Mouse (Mus musculus): Measurements from ENCODE around the gene Rps29. TPM values are rescaled to one million over a fixed set of nuclear protein-coding genes. Genes with fewer than 3 reads are reported as not detected.

The Rps29 gene
- polyA plus RNA-seq, 1 experiment = 6,498 TPM

DNA sequence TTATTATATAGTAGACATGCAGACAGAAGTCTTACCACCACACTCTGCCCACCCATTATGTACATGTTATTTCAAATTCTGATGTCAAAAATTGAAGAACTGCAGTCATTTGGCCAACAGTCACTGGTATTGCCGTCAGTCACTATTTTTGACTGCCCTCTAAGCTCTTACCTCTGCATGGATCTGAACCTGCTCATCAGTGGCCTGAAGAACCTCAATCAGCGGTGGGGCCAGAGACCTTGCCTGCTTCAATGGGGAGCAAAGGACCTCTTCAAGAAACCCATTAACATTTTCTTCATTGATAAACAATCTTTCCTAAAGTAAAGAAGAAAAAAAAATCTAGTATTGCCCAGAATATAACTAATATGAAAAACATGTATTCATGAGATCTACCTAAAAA, 33.7 kb upstream of the Rps29 start:
- H3K79me2 ChIP-seq (ENCODE audit: control insufficient read depth, insufficient read depth) = peaks cover 35% of the 10 kb centered on the region
- no peak overlapping the region for H3K4me3 ChIP-seq
- H3K27me3 ChIP-seq (ENCODE audit: control insufficient read depth, insufficient read depth, insufficient read length) = no peaks in the 10 kb centered on the region
- H3ac ChIP-seq (ENCODE audit: control insufficient read depth, insufficient read length) = no peak overlapping the region
- TF ChIP-seq MYOG (IDR thresholded peaks at IDR 0.05; ENCODE audit: control insufficient read depth in 1 of 3, insufficient read depth in 1 of 3, insufficient read length in 2 of 3, low read depth in 2 of 3) (no peak), TCF12 (IDR thresholded peaks at IDR 0.05; ENCODE audit: insufficient read depth, poor library complexity, severe bottlenecking) (no peak), CEBPB (IDR thresholded peaks at IDR 0.05; ENCODE audit: insufficient read depth, poor library complexity, severe bottlenecking) (no peak)
- H3K36me3 ChIP-seq (ENCODE audit: control insufficient read depth, insufficient read depth) = peaks cover 6% of the 10 kb centered on the region
- no peak overlapping the region for H3K4me2 ChIP-seq (ENCODE audit: low read depth)

DNA sequence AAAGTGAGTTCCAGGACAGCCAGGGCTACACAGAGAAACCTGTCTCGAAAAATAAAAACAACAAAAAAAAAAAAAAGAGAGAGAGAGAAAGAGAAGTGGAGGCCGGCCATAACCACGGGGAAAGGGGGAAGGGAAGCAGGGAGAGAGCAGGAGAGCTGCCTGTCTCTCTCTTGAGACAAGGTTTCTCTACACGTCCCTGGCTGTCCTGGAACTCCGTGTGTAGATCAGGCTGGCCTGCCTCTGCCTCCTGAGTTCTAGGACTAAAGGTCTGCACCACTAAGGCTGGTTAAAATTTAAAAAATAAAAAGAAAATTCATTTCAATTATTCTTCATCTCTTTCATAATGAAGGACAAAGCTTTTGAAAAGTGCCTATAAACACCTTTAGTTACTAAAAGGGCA, 32.4 kb upstream of the Rps29 start:
- Histone ChIP-seq H3K4me3 (no peak overlapping the region), H3K36me3 (ENCODE audit: control insufficient read depth, insufficient read depth) (peaks cover 6% of the 10 kb centered on the region), H3ac (ENCODE audit: control insufficient read depth, insufficient read length) (no peak overlapping the region), H3K4me2 (ENCODE audit: low read depth) (no peak overlapping the region), H3K79me2 (ENCODE audit: control insufficient read depth, insufficient read depth) (peaks cover 44% of the 10 kb centered on the region), H3K27me3 (ENCODE audit: control insufficient read depth, insufficient read depth, insufficient read length) (no peaks in the 10 kb centered on the region)
- TF ChIP-seq CEBPB (IDR thresholded peaks at IDR 0.05; ENCODE audit: insufficient read depth, poor library complexity, severe bottlenecking) = no peak
- no peak for TF ChIP-seq POLR2A (IDR thresholded peaks at IDR 0.05; ENCODE audit: insufficient read length, low read depth)
- TF ChIP-seq E2F4 (IDR thresholded peaks at IDR 0.05; ENCODE audit: insufficient read depth) = no peak
- TF ChIP-seq MYOG (IDR thresholded peaks at IDR 0.05; ENCODE audit: control insufficient read depth in 1 of 3, insufficient read depth in 1 of 3, insufficient read length in 2 of 3, low read depth in 2 of 3) = no peak
- no peak for TF ChIP-seq REST (IDR thresholded peaks at IDR 0.05; ENCODE audit: insufficient read depth, insufficient read length)
- TF ChIP-seq SRF (IDR thresholded peaks at IDR 0.05; ENCODE audit: control insufficient read depth, insufficient read length, low read depth) = no peak
- TF ChIP-seq MYOD1 (IDR thresholded peaks at IDR 0.05; ENCODE audit: control insufficient read depth in 1 of 3, insufficient read length in 2 of 3, low read depth in 2 of 3) = no peak
- no peak for TF ChIP-seq POLR2AphosphoS2 (IDR thresholded peaks at IDR 0.05; ENCODE audit: insufficient read length, low read depth)
- TF ChIP-seq MAX (IDR thresholded peaks at IDR 0.05; ENCODE audit: low read depth) = no peak
- no peak for TF ChIP-seq USF1 (IDR thresholded peaks at IDR 0.05; ENCODE audit: low read depth)
- TF ChIP-seq TCF12 (IDR thresholded peaks at IDR 0.05; ENCODE audit: insufficient read depth, poor library complexity, severe bottlenecking) = no peak
- no peak for TF ChIP-seq TCF3 (IDR thresholded peaks at IDR 0.05; ENCODE audit: insufficient read length, low read depth)

- Histone ChIP-seq H3ac (ENCODE audit: control insufficient read depth, insufficient read length) (no peak overlapping the region), H3K36me3 (ENCODE audit: control insufficient read depth, insufficient read depth) (peaks cover 6% of the 10 kb centered on the region)
- TF ChIP-seq CEBPB (IDR thresholded peaks at IDR 0.05; ENCODE audit: insufficient read depth, poor library complexity, severe bottlenecking) (no peak), MYOD1 (IDR thresholded peaks at IDR 0.05; ENCODE audit: control insufficient read depth in 1 of 3, insufficient read length in 2 of 3, low read depth in 2 of 3) (no peak)
Measured at GRCm38 (mm10) chr12:69190522-69190921, 31.5 kb upstream of the Rps29 start.

GRCm38 (mm10) chr12:69190074-69190473, 31.1 kb upstream of the Rps29 start:
- no peak overlapping the region for H3K4me2 ChIP-seq (ENCODE audit: low read depth)
- H3K4me3 ChIP-seq = no peak overlapping the region
- H3ac ChIP-seq (ENCODE audit: control insufficient read depth, insufficient read length) = no peak overlapping the region
- H3K36me3 ChIP-seq (ENCODE audit: control insufficient read depth, insufficient read depth) = peaks cover 6% of the 10 kb centered on the region
- TF ChIP-seq POLR2AphosphoS2 (IDR thresholded peaks at IDR 0.05; ENCODE audit: insufficient read length, low read depth) (no peak), USF1 (IDR thresholded peaks at IDR 0.05; ENCODE audit: low read depth) (no peak), MYOD1 (IDR thresholded peaks at IDR 0.05; ENCODE audit: control insufficient read depth in 1 of 3, insufficient read length in 2 of 3, low read depth in 2 of 3) (no peak), REST (IDR thresholded peaks at IDR 0.05; ENCODE audit: insufficient read depth, insufficient read length) (no peak), CEBPB (IDR thresholded peaks at IDR 0.05; ENCODE audit: insufficient read depth, poor library complexity, severe bottlenecking) (no peak), MYOG (IDR thresholded peaks at IDR 0.05; ENCODE audit: control insufficient read depth in 1 of 3, insufficient read depth in 1 of 3, insufficient read length in 2 of 3, low read depth in 2 of 3) (no peak), SRF (IDR thresholded peaks at IDR 0.05; ENCODE audit: control insufficient read depth, insufficient read length, low read depth) (no peak), POLR2A (IDR thresholded peaks at IDR 0.05; ENCODE audit: insufficient read length, low read depth) (no peak), TCF12 (IDR thresholded peaks at IDR 0.05; ENCODE audit: insufficient read depth, poor library complexity, severe bottlenecking) (no peak), E2F4 (IDR thresholded peaks at IDR 0.05; ENCODE audit: insufficient read depth) (no peak), MAX (IDR thresholded peaks at IDR 0.05; ENCODE audit: low read depth) (no peak), TCF3 (IDR thresholded peaks at IDR 0.05; ENCODE audit: insufficient read length, low read depth) (no peak)
- peaks cover 44% of the 10 kb centered on the region for H3K79me2 ChIP-seq (ENCODE audit: control insufficient read depth, insufficient read depth)
- no peaks in the 10 kb centered on the region for H3K27me3 ChIP-seq (ENCODE audit: control insufficient read depth, insufficient read depth, insufficient read length)

More at GRCm38 (mm10) chr12:69190522-69190921, 31.5 kb upstream of the Rps29 start:
- Histone ChIP-seq H3K79me2 (ENCODE audit: control insufficient read depth, insufficient read depth) (peaks cover 44% of the 10 kb centered on the region), H3K27me3 (ENCODE audit: control insufficient read depth, insufficient read depth, insufficient read length) (no peaks in the 10 kb centered on the region), H3K4me2 (ENCODE audit: low read depth) (no peak overlapping the region), H3K4me3 (no peak overlapping the region)

DNA sequence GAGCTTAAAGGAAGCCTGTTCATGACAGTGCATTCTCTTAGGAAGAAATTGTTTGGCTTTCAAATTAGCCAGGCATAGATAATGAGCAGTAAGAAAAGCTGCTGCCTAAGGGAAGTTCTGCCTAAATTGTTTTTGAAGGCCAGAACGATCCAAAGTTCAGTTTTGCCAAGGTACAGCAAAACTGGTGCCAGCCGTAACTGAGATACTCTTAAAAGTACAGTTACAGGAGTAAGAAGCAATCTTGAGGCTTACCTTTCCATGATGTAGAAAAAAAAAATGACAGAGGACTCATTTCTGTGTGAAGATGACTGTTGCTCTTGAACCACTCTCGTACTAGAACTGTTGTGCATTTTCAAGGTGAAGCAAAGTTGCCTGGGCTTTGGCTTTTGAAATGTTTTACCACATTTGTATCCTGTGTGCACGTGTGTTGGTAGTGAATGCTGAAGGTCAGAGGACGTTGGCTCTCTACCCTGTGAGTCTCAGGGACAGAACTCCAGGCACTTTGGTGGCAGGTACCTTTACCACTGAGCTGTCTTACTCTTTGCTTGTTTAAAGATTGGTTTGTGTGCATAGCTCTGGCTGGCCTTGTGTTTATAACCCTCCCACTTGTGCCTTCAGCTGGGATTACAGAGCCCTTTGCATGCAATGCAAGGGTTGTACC, 28.0 kb upstream of the Rps29 start:
- peaks cover 51% of the 10 kb centered on the region for H3K79me2 ChIP-seq (ENCODE audit: control insufficient read depth, insufficient read depth)
- peak overlapping the region; percentile 21 for H3K4me2 ChIP-seq (ENCODE audit: low read depth)

More for the DNA sequence above, 28.0 kb upstream of the Rps29 start:
- TF ChIP-seq TCF3 (IDR thresholded peaks at IDR 0.05; ENCODE audit: insufficient read length, low read depth) (no peak), MYOD1 (IDR thresholded peaks at IDR 0.05; ENCODE audit: control insufficient read depth in 1 of 3, insufficient read length in 2 of 3, low read depth in 2 of 3) (no peak), REST (IDR thresholded peaks at IDR 0.05; ENCODE audit: insufficient read depth, insufficient read length) (no peak), MAX (IDR thresholded peaks at IDR 0.05; ENCODE audit: low read depth) (no peak), MYOG (IDR thresholded peaks at IDR 0.05; ENCODE audit: control insufficient read depth in 1 of 3, insufficient read depth in 1 of 3, insufficient read length in 2 of 3, low read depth in 2 of 3) (no peak), POLR2A (IDR thresholded peaks at IDR 0.05; ENCODE audit: insufficient read length, low read depth) (no peak), USF1 (IDR thresholded peaks at IDR 0.05; ENCODE audit: low read depth) (no peak), TCF12 (IDR thresholded peaks at IDR 0.05; ENCODE audit: insufficient read depth, poor library complexity, severe bottlenecking) (no peak), POLR2AphosphoS2 (IDR thresholded peaks at IDR 0.05; ENCODE audit: insufficient read length, low read depth) (no peak), SRF (IDR thresholded peaks at IDR 0.05; ENCODE audit: control insufficient read depth, insufficient read length, low read depth) (no peak), CEBPB (IDR thresholded peaks at IDR 0.05; ENCODE audit: insufficient read depth, poor library complexity, severe bottlenecking) (no peak), E2F4 (IDR thresholded peaks at IDR 0.05; ENCODE audit: insufficient read depth) (no peak)
- Histone ChIP-seq H3K4me3 (no peak overlapping the region), H3K36me3 (ENCODE audit: control insufficient read depth, insufficient read depth) (peaks cover 12% of the 10 kb centered on the region), H3K27me3 (ENCODE audit: control insufficient read depth, insufficient read depth, insufficient read length) (no peaks in the 10 kb centered on the region), H3ac (ENCODE audit: control insufficient read depth, insufficient read length) (no peak overlapping the region)

All from myocyte (in vitro differentiated cells).